Mouse (Mus musculus) liver, embryonic 11.5 days (tissue): ENCODE results near the gene Adal. TPM values are rescaled to one million over a fixed set of nuclear protein-coding genes. Genes with fewer than 3 reads are reported as not detected.

Experiments used
- ATAC-seq: fragments of 200-750 bp; cut with Nextera tagmentation; replicated peaks from 2 replicates; pipeline ENCODE4 v1.8.0; 2017; ENCODE audit warnings: moderate number of reproducible peaks, mild to moderate bottlenecking, moderate TSS enrichment, moderate library complexity; ENCODE audit not compliant: low FRiP score
- DNase-seq: peaks from one replicate; pipeline ENCODE4 v3.0.0-alpha.2; 2017; ENCODE audit warnings: low spot score
- H3K27ac ChIP-seq: fragments of 300-500 bp; sonication (generic); 2 replicates; pipeline ENCODE4 v1.5.1; 2014; ENCODE audit warnings: mild to moderate bottlenecking, low read depth, low read length, control low read depth
- H3K27me3 ChIP-seq: fragments of 300-500 bp; sonication (generic); replicated peaks from 2 replicates; pipeline ENCODE4 v1.6.1; 2014; ENCODE audit warnings: low read length, mixed read lengths; ENCODE audit not compliant: control insufficient read depth, insufficient read depth
- H3K36me3 ChIP-seq: fragments of 300-500 bp; sonication (generic); 2 replicates; pipeline ENCODE4 v1.6.1; 2014; ENCODE audit warnings: mild to moderate bottlenecking, low read length, moderate library complexity, mixed read lengths; ENCODE audit not compliant: control insufficient read depth, insufficient read depth
- H3K4me1 ChIP-seq: fragments of 300-500 bp; sonication (generic); replicated peaks from 2 replicates; pipeline ENCODE4 v1.6.1; 2014; ENCODE audit warnings: low read length, mixed read lengths; ENCODE audit not compliant: control insufficient read depth, insufficient read depth
- H3K4me2 ChIP-seq: fragments of 300-500 bp; sonication (generic); 2 replicates; pipeline ENCODE4 v1.6.1; 2014; ENCODE audit warnings: mild to moderate bottlenecking, control low read depth, moderate library complexity
- H3K4me3 ChIP-seq: fragments of 300-500 bp; sonication (generic); 2 replicates; pipeline ENCODE4 v1.5.1; 2014; ENCODE audit warnings: low read depth, low read length, control low read depth
- H3K9ac ChIP-seq: fragments of 300-500 bp; sonication (generic); 2 replicates; pipeline ENCODE4 v1.6.1; 2014; ENCODE audit warnings: low read depth, low read length, control low read depth
- H3K9me3 ChIP-seq: fragments of 300-500 bp; sonication (generic); 2 replicates; pipeline ENCODE4 v1.6.1; 2016; ENCODE audit warnings: low read length, inconsistent platforms, mixed read lengths; ENCODE audit not compliant: control insufficient read depth
- WGBS: fragments of 180-500 bp; shearing (Covaris S2); extraction: QIAGEN DNeasy Blood & Tissue Kit; methylation state at CpG from one replicate; pipeline ENCODE4 v1.1.7; 2014; 5-methylcytosine and 5-hydroxymethylcytosine counted together
- polyA plus RNA-seq: library from polyadenylated mRNA; unstranded; fragments of >200 nt; fragmentation: Nextera tagmentation; extraction: Ambion mirVana; gene quantifications from 2 replicates; pipeline ENCODE4 v1.2.1, GENCODE M21; 2014

Gene Adal
- polyA plus RNA-seq, 1 experiment from 2014 or later = 17.8 TPM

DNA sequence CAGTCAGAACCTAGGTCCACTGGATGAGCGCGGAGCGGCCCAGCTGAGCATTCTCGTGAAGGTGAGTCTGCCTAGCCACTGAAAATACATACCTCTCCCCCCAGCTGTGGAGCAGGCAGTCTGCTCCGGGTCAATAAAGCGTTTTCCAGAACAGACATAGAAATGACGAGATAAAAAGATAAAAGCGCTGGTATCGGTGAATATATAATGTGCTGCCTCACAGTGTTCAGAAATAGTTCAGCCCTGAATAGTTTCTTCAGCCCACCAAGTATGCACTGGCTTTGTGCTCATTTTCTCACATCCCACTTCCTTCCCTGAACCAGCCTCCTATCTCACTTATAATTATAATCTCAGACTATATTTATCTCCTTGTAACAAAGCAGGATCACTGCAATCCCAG is 55.2 kb downstream of the Adal start:
- no peak for ATAC-seq
- DNase-seq = no peak

DNA sequence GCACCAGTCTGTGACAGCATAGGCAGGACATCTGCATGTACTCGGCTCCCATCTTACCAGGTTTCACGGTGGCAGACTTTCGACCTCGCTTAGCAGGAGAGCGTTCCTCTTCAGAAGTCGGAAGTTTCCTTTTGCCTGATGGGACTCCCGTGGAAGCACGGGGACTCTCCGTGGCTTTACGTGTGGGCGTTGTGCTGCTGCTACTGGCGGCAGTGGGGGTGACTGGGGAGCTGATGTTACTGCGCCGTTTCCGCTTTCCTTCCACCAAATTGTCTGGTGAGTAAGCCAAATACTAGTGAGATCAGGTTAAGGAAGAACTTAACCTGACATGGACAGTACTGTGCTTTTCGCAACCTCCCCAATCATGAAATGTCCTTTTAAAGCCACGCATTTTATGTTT is 64.0 kb downstream of the Adal start:
- 93% methylated on average over 17 of the region's 17 CpGs for WGBS
- H3K36me3 ChIP-seq = peaks cover 45% of the 10 kb centered on the region
- DNase-seq (no peak), ATAC-seq (no peak)
- no peak overlapping the region for H3K27ac ChIP-seq
- H3K4me1 ChIP-seq = no peaks in the 10 kb centered on the region; the same call in 1 of the 2 replicates
- no peaks in the 10 kb centered on the region for H3K9me3 ChIP-seq
- no peaks in the 10 kb centered on the region for H3K27me3 ChIP-seq
- H3K4me3 ChIP-seq = no peak overlapping the region
- H3K4me2 ChIP-seq = no peak overlapping the region
- H3K9ac ChIP-seq = no peak overlapping the region

More for the DNA sequence above, 55.2 kb downstream of the Adal start:
- no peaks in the 10 kb centered on the region for H3K4me1 ChIP-seq
- H3K27me3 ChIP-seq = no peaks in the 10 kb centered on the region
- no peak overlapping the region for H3K4me3 ChIP-seq
- no peak overlapping the region for H3K9ac ChIP-seq
- no peak overlapping the region for H3K4me2 ChIP-seq
- WGBS = 92% methylated on average over 9 of the region's 9 CpGs
- no peak overlapping the region for H3K27ac ChIP-seq
- H3K9me3 ChIP-seq = no peaks in the 10 kb centered on the region
- H3K36me3 ChIP-seq = peaks cover 55% of the 10 kb centered on the region; the same call in 1 of the 2 replicates

Other genes with a start within 250 kb of the Adal start
- gene Ubr1, start 169.7 kb upstream of the Adal start, polyA plus RNA-seq = 22.3 and 23.4 TPM in 2 replicates
- 3.0 and 3.7 TPM in 2 replicates for gene Tmem62, start 163.4 kb upstream of the Adal start, polyA plus RNA-seq
- gene Ccndbp1, start 132.0 kb upstream of the Adal start, polyA plus RNA-seq = 42.6 and 45.0 TPM in 2 replicates
- 61.3 and 70.2 TPM in 2 replicates for gene Epb42, start 103.4 kb upstream of the Adal start, polyA plus RNA-seq
- gene Tgm5, start 54.6 kb upstream of the Adal start, polyA plus RNA-seq = 0.16 and 0.38 TPM in 2 replicates
- not detected in 2 replicates for gene Tgm7, start 30.6 kb upstream of the Adal start, polyA plus RNA-seq
- gene Lcmt2, start 225 bp downstream of the Adal start, polyA plus RNA-seq = 16.8 and 17.1 TPM in 2 replicates
- 50.4 and 51.0 TPM in 2 replicates for gene Tubgcp4, start 30.2 kb downstream of the Adal start, polyA plus RNA-seq
- gene Zscan29, start 30.7 kb downstream of the Adal start, polyA plus RNA-seq = 7.6 and 8.8 TPM in 2 replicates
- 32.4 and 36.0 TPM in 2 replicates for gene Trp53bp1, start 131.0 kb downstream of the Adal start, polyA plus RNA-seq
- 1.5 and 2.1 TPM in 2 replicates for gene Map1a, start 149.2 kb downstream of the Adal start, polyA plus RNA-seq
- 9.6 and 10.1 TPM in 2 replicates for gene Ppip5k1, start 215.0 kb downstream of the Adal start, polyA plus RNA-seq
- 1.7 TPM in 2 replicates for gene Ckmt1, start 217.3 kb downstream of the Adal start, polyA plus RNA-seq
- gene Strc, start 246.7 kb downstream of the Adal start, polyA plus RNA-seq = not detected in 2 replicates